In the genomic region with DNA sequence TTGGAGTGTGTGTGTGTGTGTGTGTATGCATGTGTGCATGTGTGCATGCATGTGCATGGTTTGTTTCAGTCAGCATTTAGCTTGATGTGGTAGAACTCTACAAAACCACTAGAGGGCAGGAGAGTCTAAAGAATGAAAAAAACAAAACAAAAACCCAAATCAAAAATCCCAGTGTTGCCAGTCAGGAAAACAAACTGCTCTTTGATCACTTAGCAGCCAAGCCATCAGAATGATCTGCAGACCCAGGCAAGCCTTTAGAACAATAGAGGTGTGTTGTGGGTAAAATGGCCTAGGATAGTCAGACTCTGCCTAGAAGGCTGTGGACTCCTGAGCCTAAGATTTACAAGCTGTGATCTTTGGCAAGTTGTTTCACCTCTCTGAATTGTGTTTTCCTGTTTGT, we compare ENCODE assay signal across 9 mouse cellular contexts.
DNase-seq lines count a peak whose midpoint lies in the region; ATAC-seq and TF ChIP-seq lines count a peak whose summit lies in the region.
"Had no signal": no experiment of that assay in that cellular context is flagged by ENCODE, and none has a peak within 500 bp of the region (broad histone marks: within the 10 kb centered on the region; RNA-seq: fewer than 3 reads in every experiment).

No protein-coding gene starts in this region.

- peak; percentile 3 for DNase-seq in cerebellum, adult 8-10 months
- no peak for DNase-seq in cerebellum, adult 18-20 months
- DNase-seq in liver, postnatal 0 days: no peak
- DNase-seq in liver: no peak
- DNase-seq in thymus, adult 2 months: no peak
- DNase-seq in right cerebral cortex, postnatal 14 days: no peak

- no peaks in the 10 kb centered on the region for H3K36me3 ChIP-seq in liver, postnatal 0 days (replicated peaks; ENCODE audit: insufficient read depth, low read length)
- no peaks in the 10 kb centered on the region for H3K36me3 ChIP-seq in hindbrain, embryonic 16.5 days (ENCODE audit: control insufficient read depth, insufficient read depth, low read length)
- no peaks in the 10 kb centered on the region for H3K36me3 ChIP-seq in midbrain, embryonic 15.5 days (replicated peaks)
- H3K36me3 ChIP-seq in thymus, adult 2 months (ENCODE audit: control insufficient read depth, insufficient read depth, low read length): no peaks in the 10 kb centered on the region
- H3K36me3 ChIP-seq: heart, embryonic 13.5 days had no signal

- no peaks in the 10 kb centered on the region for H3K4me1 ChIP-seq in liver, postnatal 0 days (ENCODE audit: insufficient read depth)
- peaks cover 4% of the 10 kb centered on the region; the same call in 1 of the 2 replicates for H3K4me1 ChIP-seq in hindbrain, embryonic 16.5 days (ENCODE audit: control insufficient read depth, insufficient read depth, low read depth, low read length)
- H3K4me1 ChIP-seq in midbrain, embryonic 15.5 days: no peaks in the 10 kb centered on the region
- no peaks in the 10 kb centered on the region for H3K4me1 ChIP-seq in thymus, adult 2 months (replicated peaks; ENCODE audit: control insufficient read depth, insufficient read depth, low read length)

- H3K9ac ChIP-seq in liver, postnatal 0 days (replicated peaks): no peak overlapping the region
- 0 out of 2 replicates have a peak overlapping the region, but pooled peaks have one; percentile 22 for H3K9ac ChIP-seq in hindbrain, embryonic 16.5 days (ENCODE audit: low read depth, low read length)
- no peak overlapping the region for H3K9ac ChIP-seq in midbrain, embryonic 15.5 days
- H3K9ac ChIP-seq: heart, embryonic 13.5 days had no signal

- ATAC-seq in liver, postnatal 0 days: no peak
- peak; percentile 45; the same call in 1 of the 2 replicates for ATAC-seq in hindbrain, embryonic 16.5 days
- 0 out of 2 replicates have a peak, but pooled peaks have one; percentile 73 for ATAC-seq in midbrain, embryonic 15.5 days (replicated peaks)

- TF ChIP-seq POLR2A in thymus, adult 2 months (IDR thresholded peaks at IDR 0.05; ENCODE audit: control insufficient read depth, extremely low read depth, insufficient read depth, low read length, poor library complexity): no peak

- no peak for TF ChIP-seq EP300 in liver, postnatal 0 days (IDR thresholded peaks at IDR 0.05; ENCODE audit: low read depth)

- H3K27ac ChIP-seq in liver, postnatal 0 days (ENCODE audit: low read depth): no peak overlapping the region
- H3K27ac ChIP-seq in hindbrain, embryonic 16.5 days (ENCODE audit: low read depth, low read length): no peak overlapping the region
- H3K27ac ChIP-seq in midbrain, embryonic 15.5 days: no peak overlapping the region
- no peak overlapping the region for H3K27ac ChIP-seq in thymus, adult 2 months (ENCODE audit: control insufficient read depth, insufficient read depth, low read length)
- H3K27ac ChIP-seq: heart, embryonic 13.5 days had no signal

- TF ChIP-seq CTCF in liver, postnatal 0 days (IDR thresholded peaks at IDR 0.05; ENCODE audit: low read depth): peak; percentile 66
- no peak for TF ChIP-seq CTCF in thymus, adult 2 months (IDR thresholded peaks at IDR 0.05; ENCODE audit: borderline replicate concordance, control insufficient read depth, extremely low read depth, insufficient read depth, low read length, poor library complexity)

- peaks cover 7% of the 10 kb centered on the region for H3K9me3 ChIP-seq in liver, postnatal 0 days (ENCODE audit: low read length)
- peaks cover 3% of the 10 kb centered on the region; the same call in 1 of the 2 replicates for H3K9me3 ChIP-seq in hindbrain, embryonic 16.5 days (ENCODE audit: control insufficient read depth, low read length)
- no peaks in the 10 kb centered on the region for H3K9me3 ChIP-seq in midbrain, embryonic 15.5 days

- no peak overlapping the region for H3K4me3 ChIP-seq in liver, postnatal 0 days (ENCODE audit: low read depth, low read length)
- H3K4me3 ChIP-seq in hindbrain, embryonic 16.5 days (ENCODE audit: low read length): no peak overlapping the region
- H3K4me3 ChIP-seq in midbrain, embryonic 15.5 days: no peak overlapping the region
- no peak overlapping the region for H3K4me3 ChIP-seq in thymus, adult 2 months (ENCODE audit: control insufficient read depth, insufficient read depth, low read length)
- H3K4me3 ChIP-seq: heart, embryonic 13.5 days had no signal

- no peaks in the 10 kb centered on the region for H3K27me3 ChIP-seq in liver, postnatal 0 days (ENCODE audit: insufficient read depth, low read length)
- H3K27me3 ChIP-seq in hindbrain, embryonic 16.5 days (replicated peaks; ENCODE audit: control insufficient read depth, insufficient read depth, low read length): 0 out of 2 replicates have a peak, but pooled peaks cover 4% of the 10 kb centered on the region
- no peaks in the 10 kb centered on the region; the same call in 1 of the 2 replicates for H3K27me3 ChIP-seq in midbrain, embryonic 15.5 days (replicated peaks)
- H3K27me3 ChIP-seq in thymus, adult 2 months (ENCODE audit: control insufficient read depth, insufficient read depth, low read length): no peaks in the 10 kb centered on the region
- H3K27me3 ChIP-seq: heart, embryonic 13.5 days had no signal

- no peak overlapping the region for H3K4me2 ChIP-seq in liver, postnatal 0 days (ENCODE audit: low read depth, low read length)
- no peak overlapping the region for H3K4me2 ChIP-seq in hindbrain, embryonic 16.5 days (ENCODE audit: low read length)
- H3K4me2 ChIP-seq in midbrain, embryonic 15.5 days: no peak overlapping the region
- H3K4me2 ChIP-seq: heart, embryonic 13.5 days had no signal
